Mouse (Mus musculus) embryonic facial prominence, embryonic 13.5 days (tissue): ENCODE results near the gene Pabpn1. TPM values are rescaled to one million over a fixed set of nuclear protein-coding genes. Genes with fewer than 3 reads are reported as not detected.

Source experiments
- ATAC-seq: fragments of 200-750 bp; cut with Nextera tagmentation; 2 replicates; pipeline ENCODE4 v1.8.0; 2017; ENCODE audit warnings: low read depth; ENCODE audit not compliant: insufficient number of reproducible peaks, insufficient read depth, low FRiP score, low TSS enrichment
- H3K27ac ChIP-seq: fragments of 300-500 bp; sonication (generic); 2 replicates; pipeline ENCODE4 v1.5.1; 2015; ENCODE audit warnings: moderate library complexity, mild to moderate bottlenecking, inconsistent platforms
- H3K27me3 ChIP-seq: fragments of 300-500 bp; sonication (generic); 2 replicates; pipeline ENCODE4 v1.6.1; 2015; ENCODE audit warnings: mild to moderate bottlenecking, inconsistent platforms
- H3K36me3 ChIP-seq: fragments of 300-500 bp; sonication (generic); 2 replicates; pipeline ENCODE4 v1.6.1; 2015; ENCODE audit warnings: mild to moderate bottlenecking, inconsistent platforms
- H3K4me1 ChIP-seq: fragments of 300-500 bp; sonication (generic); 2 replicates; pipeline ENCODE4 v1.6.1; 2015; ENCODE audit warnings: inconsistent platforms
- H3K4me2 ChIP-seq: fragments of 300-500 bp; sonication (generic); 2 replicates; pipeline ENCODE4 v1.6.1; 2015; ENCODE audit warnings: moderate library complexity, mild to moderate bottlenecking, inconsistent platforms
- H3K4me3 ChIP-seq: fragments of 300-500 bp; sonication (generic); 2 replicates; pipeline ENCODE4 v1.5.1; 2015; ENCODE audit warnings: mild to moderate bottlenecking, inconsistent platforms
- H3K9ac ChIP-seq: fragments of 300-500 bp; sonication (generic); 2 replicates; pipeline ENCODE4 v1.6.1; 2015; ENCODE audit warnings: mild to moderate bottlenecking, inconsistent platforms
- H3K9me3 ChIP-seq: fragments of 300-500 bp; sonication (generic); 2 replicates; pipeline ENCODE4 v1.6.1; 2016; ENCODE audit warnings: inconsistent platforms
- WGBS: fragments of 180-500 bp; shearing (Covaris S2); methylation state at CpG from one replicate; pipeline ENCODE4 v1.1.7; 2015; ENCODE audit warnings: mixed read lengths; 5-methylcytosine and 5-hydroxymethylcytosine counted together
- polyA plus RNA-seq: library from polyadenylated mRNA; unstranded; fragments of >200 nt; fragmentation: Nextera tagmentation; extraction: Ambion mirVana; gene quantifications from 2 replicates; pipeline ENCODE4 v1.2.1, GENCODE M21; 2015

Gene Pabpn1
- polyA plus RNA-seq, 1 experiment from 2014 or later, result 163 TPM

- no peak overlapping the region for H3K9ac ChIP-seq
- no peaks in the 10 kb centered on the region for H3K9me3 ChIP-seq
- H3K4me1 ChIP-seq, result 0 out of 2 replicates have a peak, but pooled peaks cover 2% of the 10 kb centered on the region
- 82% methylated on average over 4 of the region's 4 CpGs for WGBS
- H3K27me3 ChIP-seq, result no peaks in the 10 kb centered on the region
- H3K36me3 ChIP-seq, result no peaks in the 10 kb centered on the region
- no peak overlapping the region for H3K4me2 ChIP-seq
- no peak overlapping the region for H3K27ac ChIP-seq
- ATAC-seq, result no peak
- no peak overlapping the region for H3K4me3 ChIP-seq
Measured at GRCm38 (mm10) chr14:54868026-54868425, 24.3 kb upstream of the Pabpn1 start.

- no peak within 1 kb of the TSS for H3K4me3 ChIP-seq
- H3K9me3 ChIP-seq, result no peaks in the 10 kb centered on the region
- 83% methylated on average over 5 of the region's 5 CpGs for WGBS
- ATAC-seq, result no peak
- no peak within 1 kb of the TSS for H3K9ac ChIP-seq
- H3K27ac ChIP-seq, result no peak within 1 kb of the TSS
- no peak within 1 kb of the TSS for H3K4me2 ChIP-seq
- peaks cover 4% of the 10 kb centered on the region for H3K4me1 ChIP-seq
- H3K27me3 ChIP-seq, result peaks cover 14% of the 10 kb centered on the region
- no peaks in the 10 kb centered on the region for H3K36me3 ChIP-seq
Measured at GRCm38 (mm10) chr14:54870861-54871260, 21.4 kb upstream of the Pabpn1 start, which contains the start of gene Homez. Homez (minus strand) TSS chr14:54870961.

- Histone ChIP-seq H3K9me3 (no peaks in the 10 kb centered on the region), H3K4me1 (peaks cover 12% of the 10 kb centered on the region), H3K36me3 (no peaks in the 10 kb centered on the region), H3K27me3 (peaks cover 44% of the 10 kb centered on the region), H3K9ac (no peak overlapping the region), H3K27ac (no peak overlapping the region), H3K4me3 (no peak overlapping the region), H3K4me2 (no peak overlapping the region)
- no peak for ATAC-seq
- WGBS, result 85% methylated on average over 3 of the region's 3 CpGs
Measured at GRCm38 (mm10) chr14:54874165-54874564, 18.1 kb upstream of the Pabpn1 start.

DNA sequence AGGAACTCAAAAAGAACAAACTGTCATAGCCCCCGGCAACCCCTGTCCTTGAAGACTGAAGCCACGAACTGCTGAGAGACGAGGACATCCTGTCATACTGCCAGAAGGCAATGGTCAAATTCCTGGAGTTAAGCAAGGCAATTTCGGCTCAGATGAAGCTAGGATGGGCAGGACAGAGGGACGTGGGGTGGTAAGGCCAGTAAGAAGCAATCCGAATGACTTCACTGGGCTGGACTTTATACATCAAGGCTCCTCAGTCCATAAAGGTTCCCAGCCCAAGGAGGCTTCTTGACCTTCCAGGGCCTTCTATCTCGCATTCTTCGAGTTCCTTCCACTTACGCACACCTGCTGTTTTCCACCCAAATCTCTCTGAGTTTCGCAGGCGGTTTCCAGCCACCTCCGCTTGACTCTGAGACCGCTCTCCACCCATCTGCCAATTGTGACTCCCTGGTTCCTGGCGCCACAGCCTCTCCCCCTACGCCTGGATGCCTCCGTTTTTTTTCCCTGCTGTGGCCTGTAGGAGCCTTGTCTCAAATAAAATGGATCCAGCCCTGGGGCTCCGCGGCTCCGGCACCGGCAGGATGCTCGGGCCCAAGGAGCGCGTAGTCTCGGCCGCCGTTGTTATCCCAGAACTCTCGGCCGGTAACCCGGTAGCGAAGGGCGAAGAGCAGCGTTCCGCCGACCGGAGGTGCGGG, 16.3 kb upstream of the Pabpn1 start:
- peaks cover 44% of the 10 kb centered on the region for H3K27me3 ChIP-seq
- no peaks in the 10 kb centered on the region for H3K9me3 ChIP-seq
- no peaks in the 10 kb centered on the region for H3K36me3 ChIP-seq
- no peak for ATAC-seq
- H3K4me2 ChIP-seq, result peak overlapping the region; percentile 98
- H3K4me3 ChIP-seq, result peak overlapping the region; percentile 74
- 2% methylated on average over 36 of the region's 36 CpGs for WGBS
- peaks cover 12% of the 10 kb centered on the region for H3K4me1 ChIP-seq
- H3K9ac ChIP-seq, result peak overlapping the region; percentile 83
- peak overlapping the region; percentile 51; the same call in 1 of the 2 replicates for H3K27ac ChIP-seq

GRCm38 (mm10) chr14:54876539-54877047, 15.7 kb upstream of the Pabpn1 start:
- H3K4me3 ChIP-seq, result peak overlapping the region; percentile 74
- under 1% methylated on average over 66 of the region's 72 CpGs for WGBS
- H3K9ac ChIP-seq, result peak overlapping the region; percentile 83
- H3K27ac ChIP-seq, result peak overlapping the region; percentile 51; the same call in 1 of the 2 replicates
- peak overlapping the region; percentile 98 for H3K4me2 ChIP-seq
- H3K27me3 ChIP-seq, result peaks cover 44% of the 10 kb centered on the region
- no peaks in the 10 kb centered on the region for H3K9me3 ChIP-seq
- no peaks in the 10 kb centered on the region for H3K36me3 ChIP-seq
- peaks cover 12% of the 10 kb centered on the region for H3K4me1 ChIP-seq
- peak; percentile 82 for ATAC-seq

GRCm38 (mm10) chr14:54877048-54877715, 15.1 kb upstream of the Pabpn1 start, which contains the start of gene Ppp1r3e:
Ppp1r3e (minus strand) TSS chr14:54877550.
- ATAC-seq, result peak; percentile 66
- Histone ChIP-seq H3K4me2 (peak within 1 kb of the TSS; percentile 98), H3K4me3 (peak within 1 kb of the TSS; percentile 74), H3K27me3 (peaks cover 44% of the 10 kb centered on the region), H3K9ac (peak within 1 kb of the TSS; percentile 83), H3K9me3 (no peaks in the 10 kb centered on the region), H3K27ac (peak within 1 kb of the TSS; percentile 51; the same call in 1 of the 2 replicates), H3K4me1 (peaks cover 12% of the 10 kb centered on the region), H3K36me3 (no peaks in the 10 kb centered on the region)
- WGBS, result under 1% methylated on average over 61 of the region's 61 CpGs

DNA sequence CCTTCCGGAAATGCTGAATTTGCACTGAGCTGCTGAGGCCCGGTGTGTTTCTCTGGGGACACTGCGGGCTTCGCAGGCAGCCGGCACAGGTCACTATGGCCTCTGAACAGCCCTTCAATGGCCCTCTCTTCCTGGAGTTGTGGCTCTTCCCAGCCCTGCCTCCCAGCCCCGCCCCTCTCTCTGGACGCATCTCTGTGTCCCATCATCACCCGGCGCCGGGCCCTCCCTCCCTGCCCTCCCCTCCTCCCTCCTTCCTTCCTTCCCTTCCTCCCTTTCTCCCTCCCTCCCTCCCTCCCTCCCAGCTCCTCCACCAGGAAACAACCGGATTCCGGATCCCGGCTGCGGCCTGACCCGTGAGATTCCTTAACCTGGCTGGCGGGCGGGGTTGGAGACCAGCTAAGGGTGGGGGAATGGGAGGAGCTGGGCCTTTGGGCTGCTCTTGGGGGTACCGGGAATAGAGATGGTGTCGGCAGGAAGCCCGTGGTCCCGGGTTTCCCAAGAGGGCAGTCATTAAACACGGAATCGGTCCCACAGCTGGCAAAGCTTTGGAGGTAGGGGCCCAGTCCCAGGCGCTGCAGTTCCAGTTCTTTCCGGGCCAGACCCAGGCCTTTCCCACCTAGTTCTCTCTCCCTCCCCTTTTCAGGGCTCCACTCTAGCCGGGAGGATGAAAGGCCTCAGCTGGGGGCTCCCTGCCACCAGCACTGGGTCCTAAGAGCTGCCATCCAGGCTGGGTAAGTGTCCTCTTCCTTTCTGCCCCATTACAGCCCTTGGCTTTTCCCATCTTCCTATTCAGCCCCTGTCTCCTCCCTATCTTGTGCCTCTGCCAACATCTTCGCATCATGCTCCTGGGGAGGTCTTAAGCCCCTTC, 8.9 kb upstream of the Pabpn1 start, which contains the start of the genes Bcl2l2 and Gm20521:
Gene Bcl2l2, plus strand, starts transcription at position 224 of the 868 bp plus-strand sequence.
Gene Gm20521, plus strand, starts transcription at position 288 of the 868 bp plus-strand sequence.
- Histone ChIP-seq H3K27me3 (peaks cover 6% of the 10 kb centered on the region), H3K4me1 (peaks cover 18% of the 10 kb centered on the region), H3K4me2 (peak within 1 kb of the TSS; percentile 80), H3K27ac (peak within 1 kb of the TSS; percentile 93), H3K9me3 (no peaks in the 10 kb centered on the region), H3K36me3 (peaks cover 11% of the 10 kb centered on the region), H3K4me3 (peak within 1 kb of the TSS; percentile 73), H3K9ac (peak within 1 kb of the TSS; percentile 86)
- peak; percentile 78 for ATAC-seq
- WGBS, result under 1% methylated on average over 27 of the region's 27 CpGs

- Histone ChIP-seq H3K9me3 (no peaks in the 10 kb centered on the region), H3K27me3 (no peaks in the 10 kb centered on the region), H3K36me3 (peaks cover 11% of the 10 kb centered on the region), H3K4me1 (peaks cover 18% of the 10 kb centered on the region), H3K4me2 (peak overlapping the region; percentile 80), H3K27ac (peak overlapping the region; percentile 93), H3K9ac (peak overlapping the region; percentile 86), H3K4me3 (peak overlapping the region; percentile 73)
- WGBS, result 27% methylated on average over 21 of the region's 21 CpGs
- ATAC-seq, result no peak
Measured at GRCm38 (mm10) chr14:54884022-54884712, 8.1 kb upstream of the Pabpn1 start.

GRCm38 (mm10) chr14:54885309-54885708, 7.0 kb upstream of the Pabpn1 start:
- H3K27ac ChIP-seq, result no peak overlapping the region
- no peaks in the 10 kb centered on the region for H3K9me3 ChIP-seq
- 92% methylated on average over 11 of the region's 11 CpGs for WGBS
- H3K9ac ChIP-seq, result peak overlapping the region; percentile 54; the same call in 1 of the 2 replicates
- H3K4me1 ChIP-seq, result peaks cover 18% of the 10 kb centered on the region
- no peak overlapping the region for H3K4me3 ChIP-seq
- ATAC-seq, result no peak
- no peaks in the 10 kb centered on the region for H3K27me3 ChIP-seq
- peaks cover 11% of the 10 kb centered on the region for H3K36me3 ChIP-seq
- H3K4me2 ChIP-seq, result peak overlapping the region; percentile 80

GRCm38 (mm10) chr14:54893651-54894181, 1.4 kb downstream of the Pabpn1 start:
- H3K4me2 ChIP-seq, result peak overlapping the region; percentile 58
- no peaks in the 10 kb centered on the region for H3K27me3 ChIP-seq
- peaks cover 10% of the 10 kb centered on the region; the same call in 1 of the 2 replicates for H3K4me1 ChIP-seq
- H3K9ac ChIP-seq, result peak overlapping the region; percentile 98
- peaks cover 29% of the 10 kb centered on the region for H3K36me3 ChIP-seq
- peak overlapping the region; percentile 89 for H3K4me3 ChIP-seq
- ATAC-seq, result peak; percentile 99
- peak overlapping the region; percentile 93 for H3K27ac ChIP-seq
- under 1% methylated on average over 38 of the region's 38 CpGs for WGBS
- no peaks in the 10 kb centered on the region for H3K9me3 ChIP-seq
